Mouse (Mus musculus) lung, postnatal 25 days (tissue): ENCODE measurements around the gene Brms1.
"Not testable (repeated sequence)": the region's sequence is repeated elsewhere in the genome, so short reads cannot be mapped to it uniquely, and the experiment has no call there.

Experiments
- DNase-seq: peaks from one replicate; pipeline ENCODE4 v3.0.0; 2022; ENCODE audit warnings: low spot score

The Brms1 gene

DNA sequence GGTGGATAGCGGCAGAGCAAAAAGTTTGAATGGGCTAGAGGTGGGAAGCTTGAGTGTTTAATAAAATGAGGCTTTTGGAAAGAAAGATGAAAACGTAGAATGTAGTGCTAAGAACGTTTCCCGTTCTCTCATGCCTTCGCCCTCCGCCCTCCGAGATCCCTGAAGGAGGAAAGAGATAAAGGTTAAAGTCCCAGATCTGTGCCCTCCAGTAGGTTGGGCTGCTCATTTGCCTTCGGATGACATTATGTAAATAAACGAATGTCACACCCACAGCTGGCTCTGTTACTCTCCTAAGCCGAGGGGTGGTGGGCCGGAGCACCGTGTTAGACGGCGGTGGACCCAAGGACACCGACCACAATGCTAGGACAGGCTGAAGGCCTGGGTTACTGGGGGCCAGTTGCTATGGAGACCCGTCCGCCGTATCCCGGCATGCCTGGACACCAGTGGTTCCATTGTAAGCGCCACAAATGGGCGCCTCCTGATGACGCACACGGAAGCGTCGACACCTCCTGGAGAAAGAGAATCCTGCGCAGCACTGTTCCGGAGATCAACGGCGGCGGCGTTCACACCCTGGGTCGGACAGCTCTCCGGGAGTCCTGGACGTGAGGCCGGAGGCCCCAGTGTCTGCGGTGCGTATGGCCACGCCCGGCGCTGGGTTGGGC is at the start of gene Brms1:
TSS of gene Brms1 (plus strand) at position 493 of the 662 bp plus-strand sequence.
- peak; percentile 92 for DNase-seq

DNA sequence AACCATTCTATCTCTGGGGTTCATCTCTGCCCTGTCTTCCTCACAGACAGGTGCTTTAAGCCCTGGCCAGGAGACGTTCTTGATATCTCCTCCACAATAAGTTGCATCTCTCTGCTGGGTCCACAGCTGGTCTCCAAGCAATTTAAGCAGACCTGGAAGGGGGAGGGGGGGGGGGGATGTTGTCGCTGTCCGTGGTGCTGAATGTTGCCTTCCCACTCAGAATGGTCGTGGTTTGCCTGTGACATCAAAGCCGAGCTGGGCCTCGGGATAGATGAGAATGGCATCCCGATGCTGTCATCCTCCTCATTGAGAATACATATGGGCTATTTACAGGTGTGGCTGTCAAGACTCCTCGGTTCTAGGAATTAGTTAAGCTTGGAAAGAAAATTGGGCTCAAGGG is 48.8 kb upstream of the Brms1 start:
- DNase-seq, result no peak

DNA sequence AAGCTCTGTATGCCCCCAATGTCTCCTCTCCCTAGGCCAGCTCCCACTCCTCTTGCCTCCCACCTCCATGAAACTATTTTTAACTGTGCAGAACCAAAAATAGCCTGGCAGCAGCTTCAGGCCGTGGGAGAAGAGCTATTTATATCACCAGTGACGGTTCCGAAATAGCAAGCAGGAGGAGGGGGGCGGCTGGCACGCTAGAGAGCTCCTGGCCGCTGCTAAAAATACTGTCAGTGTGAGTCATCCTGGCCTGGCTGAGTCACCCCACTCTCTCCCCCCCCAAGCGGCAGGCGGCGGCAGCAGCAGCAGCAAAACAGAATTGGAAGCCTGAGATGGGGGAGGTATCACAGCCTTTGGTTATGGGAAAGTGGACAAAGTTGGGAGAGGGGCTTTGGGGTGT is 48.2 kb upstream of the Brms1 start:
- DNase-seq, result peak; percentile 17

DNA sequence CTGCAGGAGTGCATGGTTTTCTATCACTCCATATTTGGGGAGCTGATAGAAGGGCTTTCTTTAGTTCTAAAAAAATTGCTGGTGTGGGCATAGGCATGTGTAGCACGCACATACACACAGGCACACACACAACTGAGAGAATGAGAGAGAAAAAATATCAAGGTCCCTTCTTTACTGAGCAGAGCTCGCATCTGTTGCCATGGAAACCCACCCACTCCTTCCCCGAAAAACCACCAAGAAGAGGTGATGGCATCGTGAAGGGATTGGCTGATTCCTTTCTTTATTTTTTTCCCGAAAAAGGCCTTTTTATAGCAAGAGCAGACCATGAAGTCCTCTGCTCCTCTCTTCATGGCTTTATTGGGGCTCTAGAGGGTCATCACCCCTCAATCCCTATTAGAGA is 47.1 kb upstream of the Brms1 start:
- no peak for DNase-seq

DNA sequence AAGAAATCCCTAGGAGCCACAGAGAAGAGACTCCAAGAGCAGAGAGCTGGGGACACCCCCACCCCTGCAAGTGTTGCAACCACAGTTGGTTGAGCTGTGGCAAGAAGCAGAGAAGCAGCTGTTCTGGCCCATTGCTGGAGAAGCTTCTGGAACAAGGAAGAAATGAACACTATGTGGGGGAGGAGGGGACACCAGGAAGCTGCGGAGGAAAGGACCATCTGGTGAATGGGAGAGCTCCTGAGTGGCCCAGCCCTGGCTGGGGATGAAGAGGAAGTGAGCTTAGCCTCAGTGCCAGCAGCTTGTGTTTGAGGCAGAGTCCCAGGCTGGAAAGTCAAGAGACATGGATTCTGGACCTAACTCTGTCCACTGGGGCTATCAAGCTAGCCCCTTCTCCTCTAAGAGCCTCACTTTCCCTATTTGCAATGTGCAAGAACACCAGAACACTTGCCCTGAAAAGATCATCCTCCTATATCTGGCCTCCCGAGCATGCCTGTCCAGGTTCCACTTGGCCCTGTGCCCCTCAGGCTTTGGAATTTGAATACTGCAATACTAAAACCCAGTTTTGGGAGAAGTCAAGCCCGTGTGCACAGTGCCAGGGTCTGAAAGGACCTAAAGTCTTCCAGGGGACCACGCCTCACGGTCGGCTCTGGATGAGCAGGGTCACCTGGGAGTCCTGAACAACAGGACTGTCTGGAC is 41.6 kb upstream of the Brms1 start:
- no peak for DNase-seq

DNA sequence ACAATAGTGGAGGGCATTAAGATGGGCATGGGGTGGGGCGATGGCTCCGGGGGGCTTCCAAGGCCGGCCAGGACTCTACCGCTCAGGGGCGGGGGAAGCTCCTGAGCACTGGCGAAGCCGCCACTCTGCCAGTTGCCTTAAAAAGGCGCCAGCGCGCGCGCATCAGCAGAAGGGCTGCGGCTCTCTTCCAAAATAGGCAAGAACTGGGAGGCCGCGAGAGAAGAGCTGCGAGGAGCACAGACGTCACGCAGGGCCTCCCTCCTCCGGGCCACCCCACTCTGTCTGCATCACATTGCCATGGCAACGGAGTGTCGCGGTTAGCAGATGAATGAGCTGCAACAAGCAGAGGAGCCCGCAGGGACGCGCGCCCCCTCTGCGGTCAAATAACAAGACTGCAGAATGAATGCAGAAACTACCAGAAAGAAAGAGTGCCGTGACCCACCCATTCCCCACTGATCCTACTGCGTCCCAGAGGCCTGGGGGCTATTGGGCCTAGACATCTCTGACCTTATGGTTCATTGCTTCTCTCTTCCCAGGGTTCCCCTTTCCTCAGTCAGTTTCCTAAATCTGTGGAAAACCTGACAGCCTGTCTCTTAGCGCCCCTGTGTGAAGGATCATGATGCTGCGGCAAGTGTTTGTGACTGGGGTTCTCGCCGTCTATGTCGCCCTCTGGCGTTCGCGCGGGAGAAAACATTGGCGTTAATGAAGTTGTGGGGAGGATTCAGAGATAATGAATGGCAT is 39.3 kb upstream of the Brms1 start:
- DNase-seq, result peak; percentile 64

DNA sequence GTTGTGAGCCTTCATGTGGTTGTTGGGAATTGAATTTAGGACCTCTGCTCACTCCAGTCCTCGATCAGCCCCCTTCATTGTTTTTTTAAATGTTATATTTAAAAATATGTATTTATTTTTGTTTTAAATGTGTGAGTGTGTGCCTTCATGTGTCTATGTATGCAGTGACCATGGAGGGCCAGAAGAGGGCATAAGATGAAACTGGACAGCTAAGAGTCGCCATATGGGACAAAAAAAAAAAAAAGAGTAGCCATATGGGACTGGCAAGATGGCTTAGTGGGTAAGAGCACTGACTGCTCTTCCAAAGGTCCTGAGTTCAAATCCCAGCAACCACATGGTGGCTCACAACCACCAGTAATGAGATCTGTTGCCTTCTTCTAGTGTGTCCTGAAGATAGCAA is 37.5 kb upstream of the Brms1 start:
- DNase-seq, result not testable (repeated sequence)

DNA sequence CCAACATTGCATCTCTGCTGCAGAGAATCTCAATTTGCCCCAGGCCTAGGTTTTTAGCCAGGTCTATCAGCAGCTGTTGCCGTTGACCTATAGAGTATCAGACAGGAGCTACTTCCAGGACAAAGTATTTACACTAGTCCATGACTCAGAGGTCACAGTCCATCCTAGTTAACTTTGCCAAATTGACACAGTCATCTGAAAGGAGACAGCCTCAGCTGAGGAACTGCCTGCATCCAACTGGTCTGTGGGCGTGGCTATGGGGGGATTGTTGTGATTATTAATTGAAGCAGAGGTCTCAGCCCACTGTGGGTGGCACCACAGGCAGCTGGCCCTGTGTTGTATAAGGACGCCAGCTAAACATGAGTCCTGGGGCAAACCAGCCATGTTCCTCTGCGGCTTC is 36.2 kb upstream of the Brms1 start:
- no peak for DNase-seq

DNA sequence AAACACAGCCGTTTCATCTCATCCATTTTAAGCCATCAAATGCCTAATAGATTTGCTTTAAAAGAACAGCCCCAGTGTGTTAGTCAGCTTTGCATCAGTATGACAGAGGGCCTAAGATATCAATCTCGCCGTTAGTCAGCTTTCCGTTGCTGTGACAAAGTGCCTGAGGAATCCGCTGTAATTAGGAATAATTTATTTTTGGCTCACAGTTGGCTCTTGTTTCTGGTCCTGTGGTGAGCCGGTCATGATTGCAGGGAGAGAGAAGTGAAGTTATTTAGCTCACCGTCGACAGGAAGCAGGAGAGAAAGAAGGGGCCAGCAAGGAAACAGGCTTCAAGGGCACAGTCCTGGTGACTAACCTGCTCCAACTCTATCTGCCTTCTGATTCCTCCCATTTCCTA is 28.0 kb upstream of the Brms1 start:
- no peak for DNase-seq

DNA sequence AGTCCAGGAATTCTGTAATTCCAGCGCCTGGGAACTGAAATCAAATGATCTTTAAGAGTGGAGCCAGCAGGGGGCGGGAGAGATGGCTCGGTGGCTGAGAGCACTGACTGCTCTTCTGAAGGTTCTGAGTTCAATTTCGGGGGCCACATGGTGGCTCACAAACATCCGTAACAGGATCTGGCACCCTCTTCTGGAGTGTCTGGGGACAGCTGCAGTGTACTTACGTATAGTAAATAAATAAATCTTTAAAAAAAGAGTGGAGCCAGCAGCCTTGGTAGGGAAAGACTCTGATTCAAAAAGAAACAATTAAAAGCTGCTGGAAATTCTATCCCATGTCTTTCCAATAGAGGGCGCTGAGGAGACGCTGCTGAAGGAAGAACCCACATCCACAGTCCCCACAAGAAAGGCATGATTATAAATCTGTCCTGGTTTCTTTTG is 26.2 kb upstream of the Brms1 start:
- peak; percentile 36 for DNase-seq

DNA sequence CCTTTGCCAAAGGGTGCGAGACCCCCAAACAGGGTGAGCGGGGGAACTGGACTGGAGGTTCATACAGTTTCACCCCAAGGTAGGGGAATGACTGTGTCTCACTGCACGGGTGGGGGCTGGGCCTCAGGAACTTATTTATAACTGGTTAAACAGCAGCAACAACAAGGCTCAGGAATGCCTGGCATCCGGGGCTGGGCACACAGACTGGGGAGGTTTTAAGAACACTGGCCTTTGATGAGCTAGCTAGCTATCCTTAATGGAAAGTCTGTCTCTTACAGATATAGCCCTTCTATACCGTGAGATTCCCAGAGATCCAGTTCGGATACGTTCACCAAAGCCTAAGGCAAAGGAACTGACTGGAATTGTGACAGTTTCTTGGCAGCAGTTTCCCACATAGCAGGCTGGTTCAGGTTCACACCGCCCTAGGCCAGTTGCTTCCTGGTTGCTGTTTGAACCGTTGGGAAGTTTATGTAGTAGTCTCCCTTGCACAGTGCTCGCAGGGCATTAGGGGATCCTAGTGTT is 24.9 kb upstream of the Brms1 start:
- DNase-seq, result peak; percentile 42

DNA sequence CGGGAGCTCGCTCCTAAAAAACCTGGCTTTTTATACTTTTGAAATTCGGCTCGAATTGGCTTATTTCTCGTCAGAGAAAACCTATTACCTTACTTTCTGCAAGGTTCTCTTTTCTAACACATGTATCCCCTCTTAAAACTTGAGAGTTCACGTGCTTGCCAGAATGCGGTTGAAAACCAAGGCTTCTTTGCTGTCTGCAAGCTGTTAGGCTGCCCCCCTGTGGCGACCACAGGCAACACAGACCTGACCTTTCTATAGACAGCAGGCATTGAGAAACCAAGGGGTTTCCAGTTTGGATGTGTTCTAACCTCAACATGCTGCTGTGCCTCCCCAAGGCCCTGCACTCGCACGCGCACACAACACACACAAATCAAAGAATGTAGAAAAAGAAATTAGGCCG is 24.4 kb upstream of the Brms1 start:
- peak; percentile 73 for DNase-seq

DNA sequence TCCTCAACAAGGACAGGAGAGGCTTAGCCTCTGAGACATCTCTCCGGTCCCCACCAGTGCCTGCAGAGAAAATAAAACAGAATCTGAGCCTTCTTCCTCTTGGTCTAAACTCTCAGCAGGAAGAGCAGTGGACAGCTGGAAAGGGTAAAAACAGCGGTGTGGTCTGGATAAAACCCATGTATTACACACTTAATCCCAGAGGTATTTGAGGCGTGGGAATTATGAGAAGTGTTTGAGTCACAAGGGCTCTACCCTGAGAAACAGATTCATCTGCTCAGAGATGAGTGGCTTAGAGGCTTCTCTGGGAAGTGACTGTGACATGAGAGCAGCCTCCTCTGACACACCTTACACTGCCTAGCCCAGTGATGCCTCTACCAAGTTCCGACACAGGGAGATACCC is 23.5 kb upstream of the Brms1 start:
- DNase-seq, result no peak

DNA sequence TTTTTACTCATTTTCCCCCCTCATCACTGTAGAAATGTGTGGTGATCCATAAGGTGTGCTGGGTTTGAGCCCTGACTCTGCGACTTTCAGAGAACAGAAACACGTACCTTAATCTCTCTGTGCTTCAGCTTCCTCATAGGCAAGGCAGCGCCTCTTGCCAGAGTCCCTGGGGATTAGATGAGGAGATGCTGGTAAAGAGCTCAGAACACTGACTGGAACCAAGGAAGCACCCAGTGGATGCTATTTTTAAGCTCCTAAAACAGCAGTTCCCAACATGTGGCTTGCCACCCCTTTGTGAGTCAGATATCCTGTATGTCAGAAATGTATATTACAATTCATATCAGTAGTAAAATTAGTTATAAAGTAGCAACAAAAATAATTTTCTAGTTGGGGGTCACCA is 23.0 kb upstream of the Brms1 start:
- DNase-seq, result no peak

DNA sequence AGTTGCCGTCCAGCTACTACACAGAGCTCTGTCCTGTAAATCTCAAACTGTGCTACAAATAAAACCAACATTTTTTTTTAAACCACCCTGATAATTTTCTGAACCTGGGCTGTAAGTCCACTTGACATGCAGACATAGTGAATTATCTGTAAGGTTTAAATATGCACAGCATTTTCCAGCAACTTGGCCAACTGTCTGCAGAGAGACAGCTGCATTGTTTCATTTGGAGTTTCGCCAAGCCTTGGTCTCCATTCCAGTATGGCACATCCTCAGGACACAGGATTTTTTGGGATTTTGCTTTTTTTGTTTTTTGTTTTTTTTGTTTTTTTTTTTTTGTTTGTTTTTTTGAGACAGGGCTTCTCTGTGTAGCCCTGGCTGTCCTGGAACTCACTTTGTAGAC is 19.7 kb upstream of the Brms1 start:
- DNase-seq, result no peak

DNA sequence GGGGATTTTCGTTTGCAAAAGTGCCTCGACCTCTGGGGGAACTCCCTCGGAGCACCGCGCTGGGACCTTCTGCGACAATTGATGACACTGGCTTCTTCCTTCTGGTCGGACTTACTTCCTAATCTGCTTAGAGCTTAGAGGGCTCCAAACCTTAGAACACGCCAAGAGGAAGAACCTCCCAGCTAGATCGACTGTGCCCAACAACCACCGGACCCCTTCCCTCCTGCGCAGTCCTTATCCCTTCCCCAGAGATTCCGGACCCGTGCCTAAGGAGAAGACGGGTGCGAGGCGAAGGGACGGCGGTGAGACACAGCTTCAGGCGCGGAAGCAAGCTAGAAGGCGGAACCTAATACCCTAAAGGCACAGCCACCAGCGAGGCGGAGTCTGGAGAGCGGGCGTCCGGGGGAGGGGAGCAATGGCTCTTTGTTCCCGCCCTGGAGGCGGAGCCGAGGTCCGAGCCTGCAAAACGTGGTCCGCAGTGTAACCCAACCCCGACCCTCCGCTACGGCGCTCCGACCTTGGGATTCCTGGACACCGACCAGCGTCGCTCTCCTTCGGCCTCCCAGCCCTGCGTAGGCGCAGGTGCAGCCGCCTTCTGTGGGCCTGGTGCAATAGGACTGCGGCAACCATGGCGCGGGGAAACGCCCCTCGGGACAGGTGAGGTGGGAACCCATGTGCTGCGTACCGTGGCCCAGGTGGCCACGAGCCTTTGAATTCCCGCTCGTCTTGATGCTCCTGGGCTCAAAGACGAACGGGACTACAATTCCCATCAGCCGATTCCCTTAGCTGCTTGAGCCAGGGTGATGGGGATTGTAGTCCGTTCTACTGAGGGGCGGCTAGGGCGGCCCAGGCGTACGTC is 17.3 kb upstream of the Brms1 start, which contains the start of gene Slc29a2:
TSS of gene Slc29a2 (plus strand) at position 240 of the 859 bp plus-strand sequence.
- peak; percentile 94 for DNase-seq

DNA sequence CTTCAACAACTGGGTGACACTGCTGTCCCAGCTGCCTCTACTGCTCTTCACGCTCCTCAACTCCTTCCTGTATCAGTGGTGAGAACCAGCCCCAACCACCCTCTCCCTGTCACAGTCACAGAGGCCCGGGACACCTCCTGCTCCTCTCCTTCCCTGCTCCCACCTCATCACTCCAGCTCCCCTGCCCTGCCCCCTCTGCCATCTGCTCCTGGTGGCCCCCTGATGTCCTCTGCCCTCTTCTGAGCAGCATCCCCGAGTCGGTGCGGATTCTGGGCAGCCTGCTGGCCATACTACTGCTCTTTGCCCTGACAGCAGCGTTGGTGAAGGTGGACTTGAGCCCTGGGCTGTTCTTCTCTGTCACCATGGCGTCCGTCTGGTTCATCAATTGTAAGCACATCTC is 15.0 kb upstream of the Brms1 start:
- no peak for DNase-seq

DNA sequence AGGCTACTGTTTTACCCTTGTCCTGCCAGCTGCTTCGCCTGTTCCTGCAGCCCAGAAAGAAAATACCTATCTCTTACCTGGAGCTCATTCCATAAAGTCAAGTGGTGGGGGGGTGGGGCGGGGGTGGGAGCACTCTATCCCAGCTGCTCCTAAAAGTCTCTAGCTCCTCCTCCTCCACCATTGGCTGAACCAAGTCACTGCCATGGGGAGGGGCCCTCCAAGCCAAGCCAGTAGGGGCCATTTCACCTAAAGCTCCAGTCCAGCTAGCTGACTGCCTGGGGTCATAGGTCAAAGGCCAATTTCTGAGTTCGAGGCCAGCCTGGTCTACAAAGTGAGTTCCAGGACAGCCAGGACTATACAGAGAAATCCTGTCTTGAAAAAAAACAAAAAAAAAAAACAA is 8.5 kb upstream of the Brms1 start:
- DNase-seq, result no peak

DNA sequence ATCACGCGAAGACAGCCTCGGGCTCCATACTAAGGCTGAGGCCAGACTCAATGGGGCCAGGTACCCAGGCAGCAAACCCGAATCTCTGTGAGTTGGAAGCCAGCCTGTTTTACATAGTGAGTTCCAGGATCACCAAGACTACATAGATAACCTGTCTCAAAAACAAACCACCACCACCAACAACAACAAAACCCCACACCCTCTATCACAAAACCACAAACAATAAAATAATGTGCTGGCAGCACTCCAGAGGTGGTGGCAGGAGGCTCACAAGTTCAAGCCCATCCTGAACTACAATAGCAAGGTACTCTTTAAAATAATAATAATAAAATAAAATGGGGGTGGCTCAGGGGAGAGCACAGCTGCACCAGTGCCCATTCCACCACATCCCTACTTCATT is 4.6 kb upstream of the Brms1 start:
- no peak for DNase-seq

DNA sequence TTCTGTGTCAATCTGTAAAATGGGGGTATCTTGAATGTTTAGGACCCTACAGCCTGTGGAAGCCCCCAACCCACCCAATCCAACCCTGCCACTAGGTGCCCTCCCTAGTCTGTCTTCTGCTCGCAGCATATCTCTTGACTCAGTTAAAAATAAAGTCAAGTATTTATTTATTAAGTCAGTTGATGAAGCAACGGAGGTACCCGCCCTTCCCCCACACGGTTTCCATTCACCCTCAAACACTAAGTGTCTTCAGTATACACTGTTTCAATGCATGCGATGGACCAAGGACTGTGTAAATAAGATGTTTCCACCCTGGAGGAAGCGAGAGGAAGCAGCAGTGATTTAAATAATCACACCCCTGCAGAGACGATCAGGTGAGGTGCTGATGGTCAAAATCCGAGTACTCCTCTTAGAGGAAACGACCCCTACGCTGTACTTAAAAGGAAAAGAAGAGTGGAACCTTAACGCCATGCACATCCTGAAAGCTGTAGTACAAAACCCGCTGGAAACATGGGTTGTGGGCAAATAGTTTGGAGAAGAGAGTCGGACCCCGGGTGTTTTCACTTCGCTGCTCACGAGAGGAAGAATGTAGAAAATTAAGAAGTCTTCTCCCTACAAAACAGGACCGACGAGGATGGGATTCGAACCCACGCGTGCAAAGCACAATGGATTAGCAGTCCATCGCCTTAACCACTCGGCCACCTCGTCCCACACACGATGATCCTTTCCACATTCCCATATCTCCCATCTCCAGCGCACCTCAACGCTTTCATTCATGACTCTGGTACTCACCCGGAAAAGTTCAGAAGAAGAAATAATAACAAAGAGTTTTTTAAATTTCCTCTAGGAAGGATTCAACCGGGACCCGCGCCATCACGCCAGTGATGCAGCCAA is 3.2 kb upstream of the Brms1 start:
- DNase-seq, result peak; percentile 76

DNA sequence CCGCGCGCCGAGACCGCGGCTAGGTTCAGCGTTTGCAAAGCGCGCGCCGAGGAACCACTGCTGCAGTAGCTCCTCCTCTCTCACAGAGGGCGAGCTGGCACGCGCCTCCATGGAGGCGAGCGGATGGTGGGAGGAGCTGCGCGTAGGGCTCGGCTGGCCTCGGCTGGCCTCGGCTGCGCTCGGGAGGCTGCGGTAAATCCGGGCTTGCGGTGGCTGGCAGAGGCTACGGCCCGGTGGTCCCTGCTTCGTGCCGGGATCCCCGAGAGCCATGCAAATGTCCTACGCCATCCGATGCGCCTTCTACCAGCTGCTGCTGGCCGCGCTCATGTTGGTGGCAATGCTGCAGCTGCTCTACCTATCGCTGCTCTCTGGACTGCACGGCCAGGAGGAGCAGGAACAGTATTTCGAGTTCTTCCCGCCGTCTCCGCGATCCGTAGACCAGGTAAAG is 2.4 kb upstream of the Brms1 start, which contains the start of the genes B4gat1 and AC124502.3:
TSS of gene B4gat1 (plus strand) at position 118 of the 448 bp plus-strand sequence.
TSS of gene AC124502.3 (plus strand) at position 183 of the 448 bp plus-strand sequence.
- peak; percentile 90 for DNase-seq
